8 mouse cellular contexts compared by ENCODE assay signal in the genomic region with DNA sequence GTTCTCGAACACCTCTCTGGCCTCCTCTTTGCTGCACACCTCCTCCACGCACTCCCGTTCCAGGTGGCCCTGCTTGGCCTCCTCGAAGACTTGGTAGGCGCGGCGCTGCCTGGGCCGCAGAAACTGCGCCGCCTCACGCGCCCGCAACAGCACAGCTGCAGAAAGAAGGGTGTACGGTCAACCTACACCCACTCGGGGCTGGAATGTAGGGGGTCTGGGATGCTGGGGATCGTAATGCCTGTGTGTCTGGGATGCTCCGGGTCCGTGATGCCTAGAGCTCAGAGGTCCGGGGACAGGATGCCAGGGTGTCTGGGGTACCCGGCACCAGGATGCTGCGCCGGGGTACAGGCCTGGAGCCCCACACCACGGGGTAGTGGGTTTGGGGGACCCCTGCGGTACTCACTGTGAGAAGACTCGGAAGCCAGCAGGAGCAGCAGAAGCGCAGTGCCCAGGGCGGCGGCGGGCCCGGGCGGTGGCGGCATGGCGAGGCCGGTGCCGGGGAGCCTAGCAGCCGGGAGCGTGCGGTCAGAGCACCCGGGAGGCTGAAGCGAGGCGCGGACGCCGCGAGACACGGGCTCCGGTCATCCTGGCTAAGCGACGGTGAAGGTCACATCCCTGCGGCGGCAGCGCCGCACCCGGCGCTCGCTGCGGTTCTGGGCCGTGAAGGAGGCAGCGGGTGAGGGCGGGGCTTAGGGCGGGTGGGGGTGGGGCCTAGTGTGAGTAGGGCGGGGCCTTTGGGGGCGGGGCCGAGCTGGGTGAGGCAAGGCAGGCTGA. TPM values are rescaled to one million over a fixed set of nuclear protein-coding genes. Genes with fewer than 3 reads are reported as not detected.
DNase-seq lines count a peak whose midpoint lies in the region; ATAC-seq and TF ChIP-seq lines count a peak whose summit lies in the region.

A gene (minus strand): TSS at position 633 of the 774 bp plus-strand sequence.

- H3K9me3 ChIP-seq in ES-E14 (ENCODE audit: control insufficient read depth, insufficient read depth, low read depth, low read length) = no peaks in the 10 kb centered on the region
- H3K9me3 ChIP-seq in erythroblast, embryonic 14.5 days (ENCODE audit: control insufficient read depth, low read length) = no peaks in the 10 kb centered on the region; the same call in 1 of the 2 replicates
- no peaks in the 10 kb centered on the region for H3K9me3 ChIP-seq in heart, embryonic 13.5 days
- no peaks in the 10 kb centered on the region for H3K9me3 ChIP-seq in kidney, postnatal 0 days (replicated peaks; ENCODE audit: low read length)
- no peaks in the 10 kb centered on the region for H3K9me3 ChIP-seq in liver, embryonic 12.5 days (replicated peaks)

- peak within 1 kb of the TSS; percentile 75 to 76 for H3K4me3 ChIP-seq in ES-E14 (ENCODE audit: insufficient read depth in 1 of 2, low read depth in 1 of 2, low read length in 2 of 2, poor library complexity in 1 of 2, severe bottlenecking in 1 of 2)
- peak within 1 kb of the TSS; percentile 21 for H3K4me3 ChIP-seq in erythroblast, embryonic 14.5 days (replicated peaks)
- H3K4me3 ChIP-seq in heart, embryonic 13.5 days = peak within 1 kb of the TSS; percentile 75
- H3K4me3 ChIP-seq in kidney, postnatal 0 days (replicated peaks; ENCODE audit: low read depth, low read length) = peak within 1 kb of the TSS; percentile 58
- peak within 1 kb of the TSS; percentile 49 for H3K4me3 ChIP-seq in liver, embryonic 12.5 days

- no peaks in the 10 kb centered on the region for H3K36me3 ChIP-seq in ES-E14 (ENCODE audit: control insufficient read depth, insufficient read depth, low read length, poor library complexity, severe bottlenecking)
- H3K36me3 ChIP-seq in erythroblast, embryonic 14.5 days (ENCODE audit: control insufficient read depth) = no peaks in the 10 kb centered on the region
- peaks cover 8% of the 10 kb centered on the region for H3K36me3 ChIP-seq in heart, embryonic 13.5 days
- no peaks in the 10 kb centered on the region for H3K36me3 ChIP-seq in kidney, postnatal 0 days (ENCODE audit: insufficient read depth, low read length)
- no peaks in the 10 kb centered on the region for H3K36me3 ChIP-seq in liver, embryonic 12.5 days

- peak within 1 kb of the TSS; percentile 62 for H3K9ac ChIP-seq in ES-E14 (ENCODE audit: insufficient read depth, low read depth, low read length, poor library complexity, severe bottlenecking)
- H3K9ac ChIP-seq in heart, embryonic 13.5 days = peak within 1 kb of the TSS; percentile 89
- peak within 1 kb of the TSS; percentile 67 for H3K9ac ChIP-seq in kidney, postnatal 0 days (ENCODE audit: low read depth, low read length)
- H3K9ac ChIP-seq in liver, embryonic 12.5 days = no peak within 1 kb of the TSS; the same call in none of the 2 replicates

- peak within 1 kb of the TSS; percentile 82 for H3K4me2 ChIP-seq in heart, embryonic 13.5 days
- H3K4me2 ChIP-seq in kidney, postnatal 0 days (ENCODE audit: low read length) = peak within 1 kb of the TSS; percentile 61
- H3K4me2 ChIP-seq in liver, embryonic 12.5 days = peak within 1 kb of the TSS; percentile 74

- H3K27me3 ChIP-seq in erythroblast, embryonic 14.5 days (ENCODE audit: control insufficient read depth) = peaks cover 44% of the 10 kb centered on the region
- H3K27me3 ChIP-seq in heart, embryonic 13.5 days (replicated peaks) = peaks cover 39% of the 10 kb centered on the region
- H3K27me3 ChIP-seq in kidney, postnatal 0 days (ENCODE audit: insufficient read depth, low read length) = no peaks in the 10 kb centered on the region
- H3K27me3 ChIP-seq in liver, embryonic 12.5 days (replicated peaks) = peaks cover 68% of the 10 kb centered on the region

- in situ Hi-C loops in ES-E14 (cut with MboI; ENCODE audit: low sequenced_read_pairs in 2 of 2, unreplicated experiment in 2 of 2) = no loop called here

- WGBS in heart, embryonic 13.5 days = 2% methylated on average over 64 of the region's 64 CpGs
- 2% methylated on average over 60 of the region's 64 CpGs for WGBS in kidney, postnatal 0 days
- WGBS in liver, embryonic 12.5 days (ENCODE audit: insufficient replicate concordance) = 2% methylated on average over 64 of the region's 64 CpGs

- H3K27ac ChIP-seq in ES-E14 (ENCODE audit: insufficient read depth, low read depth, low read length, poor library complexity, severe bottlenecking) = no peak within 1 kb of the TSS
- H3K27ac ChIP-seq in heart, embryonic 13.5 days (replicated peaks) = peak within 1 kb of the TSS; percentile 78
- H3K27ac ChIP-seq in kidney, postnatal 0 days = peak within 1 kb of the TSS; percentile 51
- no peak within 1 kb of the TSS for H3K27ac ChIP-seq in liver, embryonic 12.5 days

- no peak for TF ChIP-seq CTCF in kidney, postnatal 0 days (IDR thresholded peaks at IDR 0.05; ENCODE audit: low read depth)

- ATAC-seq in heart, embryonic 13.5 days (ENCODE audit: extremely low read depth, insufficient number of reproducible peaks, low FRiP score, low TSS enrichment) = no peak
- peak; percentile 72 for ATAC-seq in kidney, postnatal 0 days (replicated peaks; ENCODE audit: low FRiP score, low read depth)
- ATAC-seq in liver, embryonic 12.5 days = peak; percentile 40; the same call in 1 of the 2 replicates

- H3K4me1 ChIP-seq in ES-E14 (ENCODE audit: control insufficient read depth in 2 of 2, insufficient read depth in 2 of 2, low read length in 2 of 2, poor library complexity in 1 of 2) = peaks cover 0 to 27% of the 10 kb centered on the region in 2 experiments; a peak in 3 of 4 replicates
- H3K4me1 ChIP-seq in erythroblast, embryonic 14.5 days (ENCODE audit: control insufficient read depth) = peaks cover 5% of the 10 kb centered on the region
- peaks cover 49% of the 10 kb centered on the region for H3K4me1 ChIP-seq in heart, embryonic 13.5 days
- no peaks in the 10 kb centered on the region for H3K4me1 ChIP-seq in kidney, postnatal 0 days (replicated peaks; ENCODE audit: insufficient read depth, low read length)
- H3K4me1 ChIP-seq in liver, embryonic 12.5 days = peaks cover 11% of the 10 kb centered on the region; the same call in 1 of the 2 replicates

- DNase-seq in ES-E14 (ENCODE audit: low read depth, low spot score) = peak; percentile 41
- DNase-seq in c-Kit-positive CD71-negative TER-119-negative erythroid progenitor cells, embryonic 14.5 days (ENCODE audit: low read depth) = peak; percentile 22
- no peak for DNase-seq in kidney, postnatal 0 days (ENCODE audit: low spot score)
- DNase-seq in neural tube, embryonic 10.5 days (ENCODE audit: extremely low spot score, low spot score) = peak; percentile 68
- peak; percentile 54 for DNase-seq in testis, postnatal 14 days (ENCODE audit: low spot score)

TF ChIP-seq in ES-E14, 5 proteins besides CTCF, POLR2A, EP300 and RAD21:
- TF ChIP-seq ZC3H11A (IDR thresholded peaks at IDR 0.05; ENCODE audit: borderline replicate concordance, low read depth, low read length) (no peak), HCFC1 (IDR thresholded peaks at IDR 0.05; ENCODE audit: borderline replicate concordance, insufficient read depth, low read length) (no peak), ZNF384 (IDR thresholded peaks at IDR 0.05; ENCODE audit: low read depth, low read length) (no peak)
TF ChIP-seq in ES-E14: peak in this region for 0.

RNA-seq across cellular contexts. Expression of the gene that starts here (rescaled TPM):
- total RNA-seq in ES-E14 (2012; rRNA removed) = 20.7 and 28.8 TPM in 2 replicates
- polyA plus RNA-seq in erythroblast, embryonic 14.5 days (2012) = 0.04 and 0.07 TPM in 2 replicates
- 101 and 110 TPM in 2 replicates for polyA plus RNA-seq in heart, embryonic 13.5 days (2015; fragmentation: Nextera tagmentation; extraction: Ambion mirVana)
- polyA plus RNA-seq in kidney, postnatal 0 days (2015; fragmentation: Nextera tagmentation; extraction: Ambion mirVana) = 153 and 166 TPM in 2 replicates
- polyA plus RNA-seq in liver, embryonic 12.5 days (2016; fragmentation: Nextera tagmentation; extraction: Ambion mirVana) = 4.5 and 4.6 TPM in 2 replicates

Comparison
In these comparisons a context has a peak if more than half of its experiments do, and no peak if none do; other contexts are left out.
1. RNA of the gene that starts here (polyA plus RNA-seq): 153 to 166 TPM in kidney, postnatal 0 days and 101 to 110 TPM in heart, embryonic 13.5 days; 4.5 to 4.6 TPM in liver, embryonic 12.5 days and 0.04 to 0.07 TPM in erythroblast, embryonic 14.5 days; every median in the first group is over 10 times any median in the second.
2. H3K27ac ChIP-seq: peak in heart, embryonic 13.5 days (single experiment) and kidney, postnatal 0 days (single experiment); none in ES-E14 (single experiment) and liver, embryonic 12.5 days (single experiment).
3. H3K4me3 ChIP-seq: peak in every context shown above with its lines; median percentile 76 in ES-E14; 75 in heart, embryonic 13.5 days; 58 in kidney, postnatal 0 days; 49 in liver, embryonic 12.5 days; 21 in erythroblast, embryonic 14.5 days.
4. Peak in every context shown above with its lines, with median percentiles within 50 percentile points of each other: H3K4me2 ChIP-seq.